Mouse (Mus musculus) urinary bladder, adult 18-20 months (tissue): ENCODE measurements around the gene Abcc4.

Experiments used
- DNase-seq, 2 experiments: peaks; one replicate each; pipeline ENCODE4 v3.0.0; 2022; ENCODE audit warnings: low spot score in 2 of 2, mixed read lengths in 2 of 2

The Abcc4 gene

GRCm38 (mm10) chr14:118434842-118435241, 271.2 kb downstream of the Abcc4 start:
- no peak for DNase-seq

DNA sequence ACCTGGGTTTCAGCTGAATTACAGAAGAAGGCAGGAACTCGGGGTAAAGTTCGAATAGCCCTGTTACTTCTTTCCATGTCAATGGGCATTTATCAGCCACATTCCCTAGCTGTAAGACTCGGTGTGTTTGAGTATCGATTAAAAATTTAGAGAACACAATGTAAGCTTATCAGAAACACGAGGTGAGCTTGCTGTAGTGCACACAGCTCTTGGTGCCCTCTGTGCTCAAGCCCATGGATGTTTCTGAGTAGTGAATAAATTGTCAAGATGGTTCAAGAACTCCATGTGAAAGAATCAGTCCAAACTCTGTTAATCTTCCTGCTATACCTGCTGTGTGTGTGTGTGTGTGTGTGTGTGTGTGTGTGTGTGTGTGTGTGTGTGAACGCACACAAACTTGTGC, 272.2 kb downstream of the Abcc4 start:
- DNase-seq: no peak
